Mouse (Mus musculus) lung, postnatal 36 days (tissue): ENCODE results near the gene Ankrd44.
A peak's percentile ranks its signal among the peaks of the same experiment; 100 is the strongest.

ENCODE experiments used
- DNase-seq: peaks from one replicate; pipeline ENCODE4 v3.0.0; 2022; ENCODE audit warnings: mixed read lengths

Ankrd44 gene

GRCm38 (mm10) chr1:54882856-54883467, 43.2 kb downstream of the Ankrd44 start:
- DNase-seq = no peak

- DNase-seq = peak; percentile 37
These were observed 44.7 kb downstream of the Ankrd44 start for GRCm38 (mm10) chr1:54881523-54881922.

- no peak for DNase-seq
These were observed 48.6 kb downstream of the Ankrd44 start for GRCm38 (mm10) chr1:54877423-54878073.

GRCm38 (mm10) chr1:54877014-54877413, 49.2 kb downstream of the Ankrd44 start:
- no peak for DNase-seq

- DNase-seq = no peak
These were observed 52.1 kb downstream of the Ankrd44 start for GRCm38 (mm10) chr1:54874094-54874493.

GRCm38 (mm10) chr1:54872857-54873616, 53.1 kb downstream of the Ankrd44 start:
- peak; percentile 45 for DNase-seq

GRCm38 (mm10) chr1:54871321-54871720, 54.9 kb downstream of the Ankrd44 start:
- DNase-seq = no peak

GRCm38 (mm10) chr1:54870634-54871033, 55.6 kb downstream of the Ankrd44 start:
- no peak for DNase-seq

- no peak for DNase-seq
These were observed 59.0 kb downstream of the Ankrd44 start for GRCm38 (mm10) chr1:54867226-54867625.

- no peak for DNase-seq
These were observed 60.1 kb downstream of the Ankrd44 start for GRCm38 (mm10) chr1:54866131-54866530.

- DNase-seq = no peak
These were observed 61.1 kb downstream of the Ankrd44 start for GRCm38 (mm10) chr1:54864928-54865652.

- DNase-seq = no peak
These were observed 65.8 kb downstream of the Ankrd44 start for GRCm38 (mm10) chr1:54860361-54860760.

- no peak for DNase-seq
These were observed 66.3 kb downstream of the Ankrd44 start for GRCm38 (mm10) chr1:54859876-54860275.

GRCm38 (mm10) chr1:54858898-54859297, 67.3 kb downstream of the Ankrd44 start:
- DNase-seq = no peak

GRCm38 (mm10) chr1:54856502-54856901, 69.7 kb downstream of the Ankrd44 start:
- no peak for DNase-seq

GRCm38 (mm10) chr1:54855970-54856369, 70.2 kb downstream of the Ankrd44 start:
- DNase-seq = no peak

- no peak for DNase-seq
These were observed 71.8 kb downstream of the Ankrd44 start for GRCm38 (mm10) chr1:54854388-54854787.

- DNase-seq = no peak
These were observed 72.7 kb downstream of the Ankrd44 start for GRCm38 (mm10) chr1:54853311-54854000.

GRCm38 (mm10) chr1:54851610-54852009, 74.6 kb downstream of the Ankrd44 start:
- no peak for DNase-seq

- no peak for DNase-seq
These were observed 76.1 kb downstream of the Ankrd44 start for GRCm38 (mm10) chr1:54850077-54850476.

GRCm38 (mm10) chr1:54847238-54847637, 78.9 kb downstream of the Ankrd44 start:
- DNase-seq = no peak

GRCm38 (mm10) chr1:54846346-54847000, 79.7 kb downstream of the Ankrd44 start:
- no peak for DNase-seq
